Mouse (Mus musculus) brain, embryonic 14.5 days (tissue): Measurements from ENCODE around the gene 4930438A08Rik.

Experiments
- CTCF ChIP-seq: fragments of 200-500 bp; IDR thresholded peaks from 2 replicates; pipeline ENCODE4 v1.5.1; 2012; ENCODE audit warnings: inconsistent platforms, mild to moderate bottlenecking, moderate library complexity, borderline replicate concordance; ENCODE audit not compliant: insufficient read depth, insufficient read length; ENCODE audit errors: extremely low read depth
- POLR2A ChIP-seq: fragments of 200-500 bp; IDR thresholded peaks from 2 replicates; pipeline ENCODE4 v1.6.1; 2012; ENCODE audit warnings: mild to moderate bottlenecking, inconsistent platforms, borderline replicate concordance; ENCODE audit not compliant: poor library complexity, insufficient read depth, insufficient read length, severe bottlenecking; ENCODE audit errors: extremely low read depth

GRCm38 (mm10) chr11:58261826-58262225 is 12.8 kb upstream of the 4930438A08Rik start:
- TF ChIP-seq CTCF (no peak), POLR2A (no peak)
